Mouse (Mus musculus) neural tube, embryonic 13.5 days (tissue): ENCODE data around the gene Pla2g7. TPM values are rescaled to one million over a fixed set of nuclear protein-coding genes. Genes with fewer than 3 reads are reported as not detected.

Experiments used
- polyA plus RNA-seq: library from polyadenylated mRNA; unstranded; fragments of >200 nt; fragmentation: Nextera tagmentation; extraction: Ambion mirVana; gene quantifications from 2 replicates; pipeline ENCODE4 v1.2.1, GENCODE M21; 2015

Pla2g7 gene
- polyA plus RNA-seq, 1 experiment from 2014 or later = 66.2 TPM

Other genes with a start within 250 kb of the Pla2g7 start
- gene Adgrf5, start 207.6 kb upstream of the Pla2g7 start, polyA plus RNA-seq = 9.8 and 10.4 TPM in 2 replicates
- gene Mep1a, start 65.3 kb upstream of the Pla2g7 start, polyA plus RNA-seq = not detected in 2 replicates
- gene Ankrd66, start 24.5 kb upstream of the Pla2g7 start, polyA plus RNA-seq = 0.14 and 0.39 TPM in 2 replicates
- gene Tdrd6, start 62.2 kb downstream of the Pla2g7 start, polyA plus RNA-seq = 0.25 and 0.87 TPM in 2 replicates
- gene Slc25a27, start 99.1 kb downstream of the Pla2g7 start, polyA plus RNA-seq = 92.2 and 96.9 TPM in 2 replicates
- gene Cyp39a1, start 99.3 kb downstream of the Pla2g7 start, polyA plus RNA-seq = 13.2 TPM in 2 replicates
- 92.5 and 92.6 TPM in 2 replicates for gene Rcan2, start 233.3 kb downstream of the Pla2g7 start, polyA plus RNA-seq